Mouse (Mus musculus) CH12.LX (cell line): Measurements from ENCODE around the gene Ptch2. TPM values are rescaled to one million over a fixed set of nuclear protein-coding genes. Genes with fewer than 3 reads are reported as not detected.

Source experiments
- DNase-seq: peaks from one replicate; pipeline ENCODE4 v3.0.0-alpha.2; 2013; ENCODE audit errors: extremely low read depth
- H3K27ac ChIP-seq: 2 replicates; pipeline ENCODE4 v1.5.1; 2012; ENCODE audit warnings: low read depth, mild to moderate bottlenecking, control low read depth, moderate library complexity; ENCODE audit not compliant: insufficient read depth
- H3K27me3 ChIP-seq: replicated peaks from 2 replicates; pipeline ENCODE3; 2012; ENCODE audit warnings: inconsistent platforms
- H3K36me3 ChIP-seq, 2 experiments: replicated peaks in 1 of 2; 2 replicates each; pipeline versions ENCODE3 to v1.6.1; 2012; ENCODE audit warnings: inconsistent platforms in 1 of 2, low read length in 1 of 2, mild to moderate bottlenecking in 1 of 2, mixed read lengths in 1 of 2, moderate library complexity in 1 of 2; ENCODE audit not compliant: control insufficient read depth in 1 of 2, insufficient read depth in 1 of 2
- H3K4me1 ChIP-seq, 2 experiments: 2 replicates each; pipeline ENCODE4 v1.6.1; 2012; ENCODE audit warnings: inconsistent platforms in 1 of 2, moderate library complexity in 1 of 2; ENCODE audit not compliant: insufficient read depth in 2 of 2, control insufficient read depth in 1 of 2
- H3K4me2 ChIP-seq: 2 replicates; pipeline ENCODE4 v1.6.1; 2012; ENCODE audit warnings: low read depth, mild to moderate bottlenecking, control low read depth; ENCODE audit not compliant: poor library complexity, insufficient read depth, severe bottlenecking
- H3K4me3 ChIP-seq, 3 experiments: fragments of 150-350 bp in 1 of 3; sonication (generic) in 1 of 3; replicated peaks in 1 of 3; 2 replicates each; pipeline versions ENCODE3 to v1.5.1; 2011 to 2012; ENCODE audit warnings: low read depth in 2 of 3, low read length in 2 of 3, mild to moderate bottlenecking in 2 of 3, moderate library complexity in 2 of 3, control low read depth in 1 of 3, improper control_type of control experiment in 1 of 3, inconsistent platforms in 1 of 3, mixed read lengths in 1 of 3; ENCODE audit not compliant: poor library complexity in 1 of 3
- H3K79me2 ChIP-seq: replicated peaks from 2 replicates; pipeline ENCODE4 v1.6.1; 2012; ENCODE audit warnings: mild to moderate bottlenecking, moderate library complexity; ENCODE audit not compliant: control insufficient read depth, poor library complexity, insufficient read depth, severe bottlenecking; ENCODE audit errors: extremely low read depth
- H3K9ac ChIP-seq: 2 replicates; pipeline ENCODE4 v1.6.1; 2012; ENCODE audit warnings: low read depth, mild to moderate bottlenecking, control low read depth, moderate library complexity; ENCODE audit not compliant: insufficient read depth
- H3K9me3 ChIP-seq: replicated peaks from 2 replicates; pipeline ENCODE3; 2012; ENCODE audit warnings: low read length, inconsistent platforms, mixed read lengths
- BHLHE40 ChIP-seq: IDR thresholded peaks from 2 replicates; pipeline ENCODE4 v1.6.1; 2011; ENCODE audit warnings: mild to moderate bottlenecking, low read depth, low read length, improper control_type of control experiment
- CHD1 ChIP-seq: IDR thresholded peaks from 2 replicates; pipeline ENCODE4 v1.6.1; 2012; ENCODE audit warnings: low read depth, low read length, improper control_type of control experiment, inconsistent platforms
- E2F4 ChIP-seq: IDR thresholded peaks from 2 replicates; pipeline ENCODE4 v1.6.1; 2011; ENCODE audit warnings: low read depth, low read length, improper control_type of control experiment; ENCODE audit not compliant: insufficient replicate concordance
- EP300 ChIP-seq: IDR thresholded peaks from 2 replicates; pipeline ENCODE4 v1.6.1; 2011; ENCODE audit warnings: low read length, improper control_type of control experiment
- ETS1 ChIP-seq: conservative IDR thresholded peaks from 2 replicates; pipeline ENCODE4 v1.6.1; 2012; ENCODE audit warnings: low read depth, mild to moderate bottlenecking, inconsistent platforms, low read length, improper control_type of control experiment, moderate library complexity
- GABPA ChIP-seq: IDR thresholded peaks from 2 replicates; pipeline ENCODE4 v1.6.1; 2012; ENCODE audit warnings: low read depth, low read length, improper control_type of control experiment, inconsistent platforms; ENCODE audit not compliant: insufficient replicate concordance
- HCFC1 ChIP-seq: IDR thresholded peaks from 2 replicates; pipeline ENCODE4 v1.6.1; 2012; ENCODE audit warnings: low read depth, mild to moderate bottlenecking, inconsistent platforms, low read length, improper control_type of control experiment
- IRF4 ChIP-seq: IDR thresholded peaks from 2 replicates; pipeline ENCODE4 v1.6.1; 2014; ENCODE audit warnings: low read depth, mild to moderate bottlenecking, inconsistent platforms, low read length, improper control_type of control experiment
- JUN ChIP-seq: IDR thresholded peaks from 2 replicates; pipeline ENCODE4 v1.6.1; 2011; ENCODE audit warnings: low read depth, mild to moderate bottlenecking, low read length, improper control_type of control experiment, moderate library complexity; ENCODE audit not compliant: insufficient read depth
- JUND ChIP-seq: conservative IDR thresholded peaks from 2 replicates; pipeline ENCODE4 v1.6.1; 2011; ENCODE audit warnings: low read depth, low read length, improper control_type of control experiment
- MAFK ChIP-seq: IDR thresholded peaks from 2 replicates; pipeline ENCODE4 v1.6.1; 2011; ENCODE audit warnings: low read length, improper control_type of control experiment; ENCODE audit not compliant: insufficient replicate concordance
- MAX ChIP-seq: IDR thresholded peaks from 2 replicates; pipeline ENCODE4 v1.6.1; 2011; ENCODE audit warnings: low read length, improper control_type of control experiment
- MAZ ChIP-seq: IDR thresholded peaks from 2 replicates; pipeline ENCODE4 v1.6.1; 2012; ENCODE audit warnings: low read depth, mild to moderate bottlenecking, inconsistent platforms, low read length, improper control_type of control experiment, moderate library complexity
- MXI1 ChIP-seq: IDR thresholded peaks from 2 replicates; pipeline ENCODE4 v1.6.1; 2011; ENCODE audit warnings: mild to moderate bottlenecking, low read depth, low read length, improper control_type of control experiment
- MYC ChIP-seq: IDR thresholded peaks from 2 replicates; pipeline ENCODE4 v1.6.1; 2011; ENCODE audit warnings: low read depth, mild to moderate bottlenecking, improper control_type of control experiment, low read length
- NELFE ChIP-seq: IDR thresholded peaks from 2 replicates; pipeline ENCODE4 v1.6.1; 2011; ENCODE audit warnings: low read depth, low read length, improper control_type of control experiment
- NRF1 ChIP-seq: IDR thresholded peaks from 2 replicates; pipeline ENCODE4 v1.6.1; 2014; ENCODE audit warnings: low read depth, mild to moderate bottlenecking, inconsistent platforms, low read length, improper control_type of control experiment, moderate library complexity
- PAX5 ChIP-seq: IDR thresholded peaks from 2 replicates; pipeline ENCODE4 v1.6.1; 2012; ENCODE audit warnings: low read length, inconsistent platforms, mixed read lengths
- POLR2A ChIP-seq: IDR thresholded peaks from 2 replicates; pipeline ENCODE4 v1.6.1; 2011; ENCODE audit warnings: low read depth, mild to moderate bottlenecking, improper control_type of control experiment, low read length
- POLR2AphosphoS2 ChIP-seq: IDR thresholded peaks from 2 replicates; pipeline ENCODE4 v1.6.1; 2011; ENCODE audit warnings: low read depth, low read length, improper control_type of control experiment
- RCOR1 ChIP-seq: conservative IDR thresholded peaks from 2 replicates; pipeline ENCODE4 v1.6.1; 2012; ENCODE audit warnings: low read depth, mild to moderate bottlenecking, inconsistent platforms, low read length, improper control_type of control experiment
- SIN3A ChIP-seq: IDR thresholded peaks from 2 replicates; pipeline ENCODE4 v1.6.1; 2012; ENCODE audit warnings: low read length, improper control_type of control experiment, inconsistent platforms
- SMC3 ChIP-seq: IDR thresholded peaks from 2 replicates; pipeline ENCODE4 v1.6.1; 2011; ENCODE audit warnings: low read depth, low read length, improper control_type of control experiment
- TBP ChIP-seq: conservative IDR thresholded peaks from 2 replicates; pipeline ENCODE4 v1.6.1; 2011; ENCODE audit warnings: low read depth, low read length, improper control_type of control experiment
- TCF12 ChIP-seq: IDR thresholded peaks from 2 replicates; pipeline ENCODE4 v1.6.1; 2014; ENCODE audit warnings: low read depth, mild to moderate bottlenecking, inconsistent platforms, low read length, improper control_type of control experiment
- UBTF ChIP-seq: IDR thresholded peaks from 2 replicates; pipeline ENCODE4 v1.6.1; 2012; ENCODE audit warnings: low read depth, mild to moderate bottlenecking, inconsistent platforms, low read length, improper control_type of control experiment, moderate library complexity
- USF1 ChIP-seq: IDR thresholded peaks from 2 replicates; pipeline ENCODE4 v1.6.1; 2014; ENCODE audit warnings: low read depth, mild to moderate bottlenecking, inconsistent platforms, low read length, improper control_type of control experiment
- USF2 ChIP-seq: conservative IDR thresholded peaks from 2 replicates; pipeline ENCODE4 v1.6.1; 2011; ENCODE audit warnings: low read depth, low read length, improper control_type of control experiment
- ZC3H11A ChIP-seq: IDR thresholded peaks from 2 replicates; pipeline ENCODE4 v1.6.1; 2012; ENCODE audit warnings: low read depth, mild to moderate bottlenecking, inconsistent platforms, low read length, improper control_type of control experiment
- ZKSCAN1 ChIP-seq: IDR thresholded peaks from 2 replicates; pipeline ENCODE4 v1.6.1; 2012; ENCODE audit warnings: low read depth, inconsistent platforms, low read length, improper control_type of control experiment, borderline replicate concordance
- ZMIZ1 ChIP-seq: IDR thresholded peaks from 2 replicates; pipeline ENCODE4 v1.6.1; 2012; ENCODE audit warnings: low read depth, mild to moderate bottlenecking, inconsistent platforms, low read length, improper control_type of control experiment
- dilution Hi-C: fragments of 300-500 bp; cut with MboI; formaldehyde crosslinking; loops from 2 replicates; pipeline ENCODE4 v1.14.3; 2020; ENCODE audit warnings: low sequenced_read_pairs; ENCODE audit not compliant: extremely low pct_unique_long_range_greater_than_20kb, extremely low pct_ligation_motif_present
- in situ Hi-C: fragments of 300-500 bp; cut with MboI; formaldehyde crosslinking; loops from 3 replicates; pipeline ENCODE4 v1.14.3; 2019; ENCODE audit warnings: low sequenced_read_pairs, low pct_ligation_motif_present, low pct_unique_long_range_greater_than_20kb, mixed read lengths
- polyA plus RNA-seq: library from polyadenylated mRNA; unstranded; fragments of >175 nt; gene quantifications from 2 replicates; pipeline ENCODE4 v1.2.1, GENCODE M21; 2012; ENCODE audit warnings: low read depth; ENCODE audit not compliant: insufficient read length
- total RNA-seq, 2 experiments: library from RNA; depleted of rRNA; stranded (reverse); fragments of 300-350 nt in 1 of 2; fragments of >200 nt in 1 of 2; gene quantifications; 2 replicates each; pipeline ENCODE4 v1.2.3; 2012 to 2014

Gene Ptch2
- total and polyA plus RNA-seq, 3 experiments, result 0.21 to 0.79 TPM; not detected in 1

GRCm38 (mm10) chr4:117148815-117149214, 52.9 kb downstream of the Ptch2 start:
- no peak for DNase-seq
- dilution Hi-C loops, result no loop called here
- Histone ChIP-seq H3K27me3 (no peaks in the 10 kb centered on the region), H3K9me3 (no peaks in the 10 kb centered on the region), H3K4me1 (peaks cover 8 to 27% of the 10 kb centered on the region in 2 experiments), H3K79me2 (peaks cover 17% of the 10 kb centered on the region), H3K4me3 (no peak overlapping the region), H3K36me3 (peaks cover 53 to 61% of the 10 kb centered on the region in 2 experiments), H3K9ac (no peak overlapping the region), H3K4me2 (no peak overlapping the region), H3K27ac (no peak overlapping the region)
- TF ChIP-seq GABPA (no peak), MAZ (no peak), SIN3A (no peak), ETS1 (0 out of 2 replicates have a peak, but pooled peaks have one; percentile 17)
- in situ Hi-C loops, result no loop called here

- H3K27me3 ChIP-seq, result no peaks in the 10 kb centered on the region
- peaks cover 10 to 27% of the 10 kb centered on the region in 2 experiments for H3K4me1 ChIP-seq
- no peak overlapping the region for H3K4me2 ChIP-seq
- dilution Hi-C loops (no loop called here), in situ Hi-C loops (no loop called here)
- no peak overlapping the region for H3K4me3 ChIP-seq
- no peak overlapping the region for H3K9ac ChIP-seq
- H3K79me2 ChIP-seq, result peaks cover 25% of the 10 kb centered on the region
- DNase-seq, result no peak
- H3K9me3 ChIP-seq, result no peaks in the 10 kb centered on the region
- H3K36me3 ChIP-seq, result peaks cover 59 to 68% of the 10 kb centered on the region in 2 experiments
- no peak overlapping the region for H3K27ac ChIP-seq
- no peak for TF ChIP-seq MXI1
- TF ChIP-seq SMC3, result no peak
- TF ChIP-seq MAZ, result no peak
- TF ChIP-seq ETS1, result no peak
- TF ChIP-seq CHD1, result no peak
- TF ChIP-seq UBTF, result no peak
- no peak for TF ChIP-seq MAFK
- peak; percentile 38; the same call in 1 of the 2 replicates for TF ChIP-seq SIN3A
- TF ChIP-seq RCOR1, result peak; percentile 79; the same call in 1 of the 2 replicates
- no peak for TF ChIP-seq NRF1
- TF ChIP-seq PAX5, result no peak
- TF ChIP-seq IRF4, result no peak
- TF ChIP-seq USF2, result no peak
- TF ChIP-seq ZKSCAN1, result no peak
- TF ChIP-seq POLR2A, result peak; percentile 65
- TF ChIP-seq JUND, result no peak
- peak; percentile 58; the same call in 1 of the 2 replicates for TF ChIP-seq MYC
- TF ChIP-seq NELFE, result no peak
- no peak for TF ChIP-seq EP300
- TF ChIP-seq BHLHE40, result no peak
- no peak for TF ChIP-seq ZC3H11A
- TF ChIP-seq TBP, result 0 out of 2 replicates have a peak, but pooled peaks have one; percentile 31
- TF ChIP-seq HCFC1, result no peak
- TF ChIP-seq MAX, result no peak
- TF ChIP-seq POLR2AphosphoS2, result peak; percentile 96
- no peak for TF ChIP-seq USF1
- no peak for TF ChIP-seq JUN
- TF ChIP-seq E2F4, result no peak
- no peak for TF ChIP-seq TCF12
- peak; percentile 77 for TF ChIP-seq ZMIZ1
Measured at GRCm38 (mm10) chr4:117149291-117150211, 53.7 kb downstream of the Ptch2 start.
